28 mouse cellular contexts compared by ENCODE assay signal in genomic region chr11:75521609-75522008, GRCm38 (mm10).
"Had no signal": no experiment of that assay in that cellular context is flagged by ENCODE, and none has a peak within 500 bp of the region (broad histone marks: within the 10 kb centered on the region; RNA-seq: fewer than 3 reads in every experiment).

No protein-coding gene starts in this region.

- H3K36me3 ChIP-seq: limb, embryonic 10.5 days; limb, embryonic 12.5 days; limb, embryonic 13.5 days; limb, embryonic 15.5 days; liver, embryonic 12.5 days; liver, embryonic 13.5 days; lung, embryonic 15.5 days; midbrain, embryonic 10.5 days; midbrain, embryonic 12.5 days; midbrain, embryonic 13.5 days; midbrain, embryonic 15.5 days; neural tube, embryonic 12.5 days; neural tube, embryonic 13.5 days had no signal

- H3K4me3 ChIP-seq: left cerebral cortex, adult 2 months; limb, embryonic 10.5 days; limb, embryonic 12.5 days; limb, embryonic 13.5 days; limb, embryonic 15.5 days; liver, embryonic 12.5 days; liver, embryonic 13.5 days; liver, embryonic 15.5 days; lung, embryonic 15.5 days; megakaryocyte, embryonic 14.5 days; midbrain, embryonic 10.5 days; midbrain, embryonic 12.5 days; midbrain, embryonic 13.5 days; midbrain, embryonic 15.5 days; myocyte; neural tube, embryonic 12.5 days; neural tube, embryonic 13.5 days had no signal

- H3K27ac ChIP-seq: left cerebral cortex, adult 2 months; limb, embryonic 10.5 days; limb, embryonic 12.5 days; limb, embryonic 13.5 days; limb, embryonic 15.5 days; liver, embryonic 12.5 days; liver, embryonic 13.5 days; liver, embryonic 14.5 days; liver, embryonic 15.5 days; lung, embryonic 15.5 days; macrophage; midbrain, embryonic 10.5 days; midbrain, embryonic 12.5 days; midbrain, embryonic 13.5 days; midbrain, embryonic 15.5 days; neural tube, embryonic 12.5 days; neural tube, embryonic 13.5 days had no signal

- H3K9me3 ChIP-seq: limb, embryonic 10.5 days; limb, embryonic 12.5 days; limb, embryonic 13.5 days; limb, embryonic 15.5 days; liver, embryonic 12.5 days; liver, embryonic 13.5 days; liver, embryonic 15.5 days; lung, embryonic 15.5 days; megakaryocyte, embryonic 14.5 days; midbrain, embryonic 10.5 days; midbrain, embryonic 12.5 days; midbrain, embryonic 13.5 days; midbrain, embryonic 15.5 days; neural tube, embryonic 12.5 days; neural tube, embryonic 13.5 days had no signal

- H3K4me1 ChIP-seq: liver, embryonic 12.5 days; liver, embryonic 13.5 days; liver, embryonic 15.5 days; lung, embryonic 15.5 days; midbrain, embryonic 12.5 days; midbrain, embryonic 13.5 days; midbrain, embryonic 15.5 days; neural tube, embryonic 12.5 days; neural tube, embryonic 13.5 days had no signal

- H3K9ac ChIP-seq: limb, embryonic 12.5 days; limb, embryonic 13.5 days; limb, embryonic 15.5 days; liver, embryonic 12.5 days; liver, embryonic 13.5 days; liver, embryonic 14.5 days; liver, embryonic 15.5 days; liver, postnatal 0 days; lung, embryonic 14.5 days; lung, embryonic 15.5 days; midbrain, embryonic 13.5 days; midbrain, embryonic 15.5 days; neural tube, embryonic 12.5 days; neural tube, embryonic 13.5 days had no signal

- DNase-seq: layer of hippocampus, postnatal 36 days; left cerebral cortex, postnatal 4 days; liver; liver, embryonic 13.5 days; liver, postnatal 0 days; lung, embryonic 14.5 days; midbrain, embryonic 14.5 days had no signal

- H3K27me3 ChIP-seq: limb, embryonic 12.5 days; limb, embryonic 13.5 days; limb, embryonic 15.5 days; liver, embryonic 13.5 days; liver, embryonic 15.5 days; lung, embryonic 15.5 days; midbrain, embryonic 12.5 days; midbrain, embryonic 13.5 days; midbrain, embryonic 15.5 days; neural tube, embryonic 12.5 days; neural tube, embryonic 13.5 days had no signal

- H3K4me2 ChIP-seq: limb, embryonic 12.5 days; limb, embryonic 13.5 days; limb, embryonic 15.5 days; liver, embryonic 11.5 days; liver, embryonic 12.5 days; liver, embryonic 13.5 days; liver, embryonic 15.5 days; lung, embryonic 14.5 days; lung, embryonic 15.5 days; midbrain, embryonic 11.5 days; midbrain, embryonic 12.5 days; midbrain, embryonic 13.5 days; midbrain, embryonic 15.5 days; neural tube, embryonic 12.5 days; neural tube, embryonic 13.5 days had no signal

- ATAC-seq: liver, embryonic 12.5 days; liver, postnatal 0 days; midbrain, embryonic 13.5 days; midbrain, embryonic 15.5 days; midbrain, embryonic 16.5 days had no signal
